Mouse (Mus musculus): ENCODE data around the gene Cdc42se1. TPM values are rescaled to one million over a fixed set of nuclear protein-coding genes. Genes with fewer than 3 reads are reported as not detected.

Cdc42se1 gene
- polyA plus RNA-seq, 1 experiment from 2014 or later, result 104 TPM

GRCm38 (mm10) chr3:95270766-95271364, 42.3 kb downstream of the Cdc42se1 start:
- H3K4me1 ChIP-seq (ENCODE audit: insufficient read depth, low read depth, low read length), result no peaks in the 10 kb centered on the region
- ATAC-seq (no peak), DNase-seq (ENCODE audit: low spot score) (no peak)
- H3K36me3 ChIP-seq (ENCODE audit: insufficient read depth, low read length), result 0 out of 2 replicates have a peak, but pooled peaks cover 7% of the 10 kb centered on the region
- WGBS, result 83% methylated on average over 12 of the region's 12 CpGs
- no peak overlapping the region for H3K27ac ChIP-seq (ENCODE audit: low read length)
- H3K4me3 ChIP-seq (ENCODE audit: low read depth, low read length), result no peak overlapping the region
- H3K9ac ChIP-seq (replicated peaks; ENCODE audit: low read depth), result no peak overlapping the region
- no peaks in the 10 kb centered on the region for H3K27me3 ChIP-seq (replicated peaks; ENCODE audit: insufficient read depth, low read length)
- H3K4me2 ChIP-seq (replicated peaks; ENCODE audit: low read depth, low read length), result no peak overlapping the region
- no peaks in the 10 kb centered on the region for H3K9me3 ChIP-seq (ENCODE audit: low read length)
- TF ChIP-seq CTCF (IDR thresholded peaks at IDR 0.05), result no peak
- no peak for TF ChIP-seq EP300 (IDR thresholded peaks at IDR 0.05)

DNA sequence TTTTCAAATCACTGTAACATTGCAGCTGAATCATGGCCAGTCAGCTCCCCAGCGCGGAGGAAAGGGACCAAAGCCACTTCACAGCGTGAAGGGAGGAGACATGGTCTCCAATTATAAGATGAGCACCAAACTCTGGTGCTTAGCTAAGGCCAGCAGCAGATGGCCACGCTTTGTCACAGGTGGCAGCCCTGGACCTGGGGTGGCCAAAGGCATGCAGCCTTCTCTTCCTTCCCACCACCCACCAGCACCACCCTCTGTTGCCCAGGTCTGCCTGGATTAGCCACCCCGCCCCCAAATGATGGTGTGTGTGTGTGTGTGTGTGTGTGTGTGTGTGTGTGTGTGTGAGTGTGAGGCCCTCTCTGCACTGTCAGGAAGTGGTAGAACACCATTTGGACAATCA, 44.9 kb downstream of the Cdc42se1 start:
- H3K4me2 ChIP-seq (replicated peaks; ENCODE audit: low read depth, low read length), result no peak overlapping the region
- ATAC-seq (no peak), DNase-seq (ENCODE audit: low spot score) (no peak)
- H3K4me1 ChIP-seq (ENCODE audit: insufficient read depth, low read depth, low read length), result no peaks in the 10 kb centered on the region
- no peaks in the 10 kb centered on the region for H3K36me3 ChIP-seq (ENCODE audit: insufficient read depth, low read length)
- H3K27me3 ChIP-seq (replicated peaks; ENCODE audit: insufficient read depth, low read length), result no peaks in the 10 kb centered on the region
- WGBS, result 85% methylated on average over 5 of the region's 5 CpGs
- TF ChIP-seq CTCF (IDR thresholded peaks at IDR 0.05) (no peak), EP300 (IDR thresholded peaks at IDR 0.05) (no peak)
- no peaks in the 10 kb centered on the region for H3K9me3 ChIP-seq (ENCODE audit: low read length)
- no peak overlapping the region for H3K4me3 ChIP-seq (ENCODE audit: low read depth, low read length)
- H3K27ac ChIP-seq (ENCODE audit: low read length), result no peak overlapping the region
- H3K9ac ChIP-seq (replicated peaks; ENCODE audit: low read depth), result no peak overlapping the region

DNA sequence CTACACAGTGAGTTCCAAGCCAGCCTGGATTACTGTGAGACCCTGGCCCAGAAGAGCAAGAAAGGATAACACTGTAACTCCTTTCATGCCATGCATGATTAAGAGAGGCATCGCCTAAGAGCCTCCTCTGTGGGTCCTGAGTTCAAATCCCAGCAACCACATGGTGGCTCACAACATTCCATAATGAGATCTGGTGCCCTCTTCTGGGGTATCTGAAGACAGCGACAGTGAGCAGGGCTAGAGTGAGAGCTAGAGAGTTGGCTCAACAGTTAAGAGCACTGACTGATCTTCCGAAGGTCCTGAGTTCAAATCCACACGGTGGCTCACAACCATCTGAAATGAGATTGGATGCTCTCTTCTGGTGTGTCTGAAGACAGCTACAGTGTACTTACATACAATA, 45.9 kb downstream of the Cdc42se1 start:
- Histone ChIP-seq H3K27me3 (replicated peaks; ENCODE audit: insufficient read depth, low read length) (no peaks in the 10 kb centered on the region), H3K4me2 (replicated peaks; ENCODE audit: low read depth, low read length) (no peak overlapping the region), H3K9me3 (ENCODE audit: low read length) (no peaks in the 10 kb centered on the region), H3K4me3 (ENCODE audit: low read depth, low read length) (no peak overlapping the region), H3K4me1 (ENCODE audit: insufficient read depth, low read depth, low read length) (no peaks in the 10 kb centered on the region), H3K27ac (ENCODE audit: low read length) (no peak overlapping the region), H3K36me3 (ENCODE audit: insufficient read depth, low read length) (no peaks in the 10 kb centered on the region), H3K9ac (replicated peaks; ENCODE audit: low read depth) (no peak overlapping the region)
- DNase-seq (ENCODE audit: low spot score), result no peak
- no peak for TF ChIP-seq EP300 (IDR thresholded peaks at IDR 0.05)
- 91% methylated on average over 4 of the region's 4 CpGs for WGBS
- ATAC-seq, result no peak

- ATAC-seq (no peak), DNase-seq (ENCODE audit: low spot score) (no peak)
- TF ChIP-seq EP300 (IDR thresholded peaks at IDR 0.05), result no peak
- TF ChIP-seq CTCF (IDR thresholded peaks at IDR 0.05), result no peak
- no peaks in the 10 kb centered on the region for H3K36me3 ChIP-seq (ENCODE audit: insufficient read depth, low read length)
- H3K27me3 ChIP-seq (replicated peaks; ENCODE audit: insufficient read depth, low read length), result no peaks in the 10 kb centered on the region
- H3K9me3 ChIP-seq (ENCODE audit: low read length), result no peaks in the 10 kb centered on the region
- 69% methylated on average over 6 of the region's 6 CpGs for WGBS
- H3K4me3 ChIP-seq (ENCODE audit: low read depth, low read length), result no peak overlapping the region
- no peaks in the 10 kb centered on the region for H3K4me1 ChIP-seq (ENCODE audit: insufficient read depth, low read depth, low read length)
- no peak overlapping the region for H3K4me2 ChIP-seq (replicated peaks; ENCODE audit: low read depth, low read length)
- H3K27ac ChIP-seq (ENCODE audit: low read length), result no peak overlapping the region
- no peak overlapping the region for H3K9ac ChIP-seq (replicated peaks; ENCODE audit: low read depth)
Observed at GRCm38 (mm10) chr3:95275161-95275560, 46.6 kb downstream of the Cdc42se1 start.

- TF ChIP-seq EP300 (IDR thresholded peaks at IDR 0.05), result no peak
- no peak for TF ChIP-seq CTCF (IDR thresholded peaks at IDR 0.05)
- no peaks in the 10 kb centered on the region for H3K4me1 ChIP-seq (ENCODE audit: insufficient read depth, low read depth, low read length)
- no peak overlapping the region for H3K9ac ChIP-seq (replicated peaks; ENCODE audit: low read depth)
- no peak overlapping the region for H3K4me3 ChIP-seq (ENCODE audit: low read depth, low read length)
- no peaks in the 10 kb centered on the region for H3K9me3 ChIP-seq (ENCODE audit: low read length)
- no peaks in the 10 kb centered on the region for H3K27me3 ChIP-seq (replicated peaks; ENCODE audit: insufficient read depth, low read length)
- no peaks in the 10 kb centered on the region for H3K36me3 ChIP-seq (ENCODE audit: insufficient read depth, low read length)
- ATAC-seq (no peak), DNase-seq (ENCODE audit: low spot score) (peak; percentile 4)
- H3K27ac ChIP-seq (ENCODE audit: low read length), result no peak overlapping the region
- WGBS, result 62% methylated on average over 5 of the region's 5 CpGs
- H3K4me2 ChIP-seq (replicated peaks; ENCODE audit: low read depth, low read length), result no peak overlapping the region
Observed at GRCm38 (mm10) chr3:95276428-95276934, 47.9 kb downstream of the Cdc42se1 start.

- H3K4me3 ChIP-seq (ENCODE audit: low read depth, low read length), result no peak overlapping the region
- TF ChIP-seq EP300 (IDR thresholded peaks at IDR 0.05), result no peak
- TF ChIP-seq CTCF (IDR thresholded peaks at IDR 0.05), result no peak
- no peak for ATAC-seq
- no peak overlapping the region for H3K4me2 ChIP-seq (replicated peaks; ENCODE audit: low read depth, low read length)
- no peak overlapping the region for H3K9ac ChIP-seq (replicated peaks; ENCODE audit: low read depth)
- H3K4me1 ChIP-seq (ENCODE audit: insufficient read depth, low read depth, low read length), result no peaks in the 10 kb centered on the region
- H3K9me3 ChIP-seq (ENCODE audit: low read length), result no peaks in the 10 kb centered on the region
- H3K36me3 ChIP-seq (ENCODE audit: insufficient read depth, low read length), result no peaks in the 10 kb centered on the region
- no peak overlapping the region for H3K27ac ChIP-seq (ENCODE audit: low read length)
- DNase-seq (ENCODE audit: low spot score), result peak; percentile 4
- WGBS, result 85% methylated on average over 1 of the region's 1 CpGs
- H3K27me3 ChIP-seq (replicated peaks; ENCODE audit: insufficient read depth, low read length), result no peaks in the 10 kb centered on the region
Observed at GRCm38 (mm10) chr3:95277149-95277551, 48.6 kb downstream of the Cdc42se1 start.

Measured in lung, postnatal 0 days (tissue).